Mouse (Mus musculus) CH12.LX (cell line): ENCODE measurements at regions not wholly inside any gene's neighbourhood (a gene's known extent, or its start where the extent isn't known, plus 50 kb on each side); places are given as distances from the start of the nearest gene placed in this dataset.

Experiments used
- DNase-seq: peaks from one replicate; pipeline ENCODE4 v3.0.0-alpha.2; 2013; ENCODE audit errors: extremely low read depth
- H3K27ac ChIP-seq: 2 replicates; pipeline ENCODE4 v1.5.1; 2012; ENCODE audit warnings: low read depth, mild to moderate bottlenecking, control low read depth, moderate library complexity; ENCODE audit not compliant: insufficient read depth
- H3K27me3 ChIP-seq: replicated peaks from 2 replicates; pipeline ENCODE3; 2012; ENCODE audit warnings: inconsistent platforms
- H3K36me3 ChIP-seq, 2 experiments: replicated peaks in 1 of 2; 2 replicates each; pipeline versions ENCODE3 to v1.6.1; 2012; ENCODE audit warnings: inconsistent platforms in 1 of 2, low read length in 1 of 2, mild to moderate bottlenecking in 1 of 2, mixed read lengths in 1 of 2, moderate library complexity in 1 of 2; ENCODE audit not compliant: control insufficient read depth in 1 of 2, insufficient read depth in 1 of 2
- H3K4me1 ChIP-seq, 2 experiments: 2 replicates each; pipeline ENCODE4 v1.6.1; 2012; ENCODE audit warnings: inconsistent platforms in 1 of 2, moderate library complexity in 1 of 2; ENCODE audit not compliant: insufficient read depth in 2 of 2, control insufficient read depth in 1 of 2
- H3K4me2 ChIP-seq: 2 replicates; pipeline ENCODE4 v1.6.1; 2012; ENCODE audit warnings: low read depth, mild to moderate bottlenecking, control low read depth; ENCODE audit not compliant: poor library complexity, insufficient read depth, severe bottlenecking
- H3K4me3 ChIP-seq, 3 experiments: fragments of 150-350 bp in 1 of 3; sonication (generic) in 1 of 3; replicated peaks in 1 of 3; 2 replicates each; pipeline versions ENCODE3 to v1.5.1; 2011 to 2012; ENCODE audit warnings: low read depth in 2 of 3, low read length in 2 of 3, mild to moderate bottlenecking in 2 of 3, moderate library complexity in 2 of 3, control low read depth in 1 of 3, improper control_type of control experiment in 1 of 3, inconsistent platforms in 1 of 3, mixed read lengths in 1 of 3; ENCODE audit not compliant: poor library complexity in 1 of 3
- H3K79me2 ChIP-seq: replicated peaks from 2 replicates; pipeline ENCODE4 v1.6.1; 2012; ENCODE audit warnings: mild to moderate bottlenecking, moderate library complexity; ENCODE audit not compliant: control insufficient read depth, poor library complexity, insufficient read depth, severe bottlenecking; ENCODE audit errors: extremely low read depth
- H3K9ac ChIP-seq: 2 replicates; pipeline ENCODE4 v1.6.1; 2012; ENCODE audit warnings: low read depth, mild to moderate bottlenecking, control low read depth, moderate library complexity; ENCODE audit not compliant: insufficient read depth
- H3K9me3 ChIP-seq: replicated peaks from 2 replicates; pipeline ENCODE3; 2012; ENCODE audit warnings: low read length, inconsistent platforms, mixed read lengths
- BHLHE40 ChIP-seq: IDR thresholded peaks from 2 replicates; pipeline ENCODE4 v1.6.1; 2011; ENCODE audit warnings: mild to moderate bottlenecking, low read depth, low read length, improper control_type of control experiment
- CHD2 ChIP-seq: IDR thresholded peaks from 2 replicates; pipeline ENCODE4 v1.6.1; 2011; ENCODE audit warnings: low read length, improper control_type of control experiment
- CTCF ChIP-seq, 2 experiments: IDR thresholded peaks in 1 of 2; conservative IDR thresholded peaks in 1 of 2; 2 replicates each; pipeline ENCODE4 v1.5.1; 2011 to 2012; ENCODE audit warnings: low read depth in 2 of 2, low read length in 2 of 2, improper control_type of control experiment in 1 of 2, inconsistent platforms in 1 of 2, mild to moderate bottlenecking in 1 of 2, moderate library complexity in 1 of 2
- E2F4 ChIP-seq: IDR thresholded peaks from 2 replicates; pipeline ENCODE4 v1.6.1; 2011; ENCODE audit warnings: low read depth, low read length, improper control_type of control experiment; ENCODE audit not compliant: insufficient replicate concordance
- ELF1 ChIP-seq: IDR thresholded peaks from 2 replicates; pipeline ENCODE4 v1.6.1; 2014; ENCODE audit warnings: low read depth, mild to moderate bottlenecking, inconsistent platforms, low read length, improper control_type of control experiment
- EP300 ChIP-seq: IDR thresholded peaks from 2 replicates; pipeline ENCODE4 v1.6.1; 2011; ENCODE audit warnings: low read length, improper control_type of control experiment
- JUN ChIP-seq: IDR thresholded peaks from 2 replicates; pipeline ENCODE4 v1.6.1; 2011; ENCODE audit warnings: low read depth, mild to moderate bottlenecking, low read length, improper control_type of control experiment, moderate library complexity; ENCODE audit not compliant: insufficient read depth
- MAFK ChIP-seq: IDR thresholded peaks from 2 replicates; pipeline ENCODE4 v1.6.1; 2011; ENCODE audit warnings: low read length, improper control_type of control experiment; ENCODE audit not compliant: insufficient replicate concordance
- MAX ChIP-seq: IDR thresholded peaks from 2 replicates; pipeline ENCODE4 v1.6.1; 2011; ENCODE audit warnings: low read length, improper control_type of control experiment
- MAZ ChIP-seq: IDR thresholded peaks from 2 replicates; pipeline ENCODE4 v1.6.1; 2012; ENCODE audit warnings: low read depth, mild to moderate bottlenecking, inconsistent platforms, low read length, improper control_type of control experiment, moderate library complexity
- MEF2A ChIP-seq: IDR thresholded peaks from 2 replicates; pipeline ENCODE4 v1.6.1; 2014; ENCODE audit warnings: low read depth, mild to moderate bottlenecking, inconsistent platforms, low read length, improper control_type of control experiment, borderline replicate concordance
- NELFE ChIP-seq: IDR thresholded peaks from 2 replicates; pipeline ENCODE4 v1.6.1; 2011; ENCODE audit warnings: low read depth, low read length, improper control_type of control experiment
- NRF1 ChIP-seq: IDR thresholded peaks from 2 replicates; pipeline ENCODE4 v1.6.1; 2014; ENCODE audit warnings: low read depth, mild to moderate bottlenecking, inconsistent platforms, low read length, improper control_type of control experiment, moderate library complexity
- POLR2A ChIP-seq: IDR thresholded peaks from 2 replicates; pipeline ENCODE4 v1.6.1; 2011; ENCODE audit warnings: low read depth, mild to moderate bottlenecking, improper control_type of control experiment, low read length
- RAD21 ChIP-seq: IDR thresholded peaks from 2 replicates; pipeline ENCODE4 v1.6.1; 2011; ENCODE audit warnings: low read depth, mild to moderate bottlenecking, low read length, improper control_type of control experiment, moderate library complexity
- SIN3A ChIP-seq: IDR thresholded peaks from 2 replicates; pipeline ENCODE4 v1.6.1; 2012; ENCODE audit warnings: low read length, improper control_type of control experiment, inconsistent platforms
- SMC3 ChIP-seq: IDR thresholded peaks from 2 replicates; pipeline ENCODE4 v1.6.1; 2011; ENCODE audit warnings: low read depth, low read length, improper control_type of control experiment
- TCF12 ChIP-seq: IDR thresholded peaks from 2 replicates; pipeline ENCODE4 v1.6.1; 2014; ENCODE audit warnings: low read depth, mild to moderate bottlenecking, inconsistent platforms, low read length, improper control_type of control experiment
- USF1 ChIP-seq: IDR thresholded peaks from 2 replicates; pipeline ENCODE4 v1.6.1; 2014; ENCODE audit warnings: low read depth, mild to moderate bottlenecking, inconsistent platforms, low read length, improper control_type of control experiment
- USF2 ChIP-seq: conservative IDR thresholded peaks from 2 replicates; pipeline ENCODE4 v1.6.1; 2011; ENCODE audit warnings: low read depth, low read length, improper control_type of control experiment
- ZC3H11A ChIP-seq: IDR thresholded peaks from 2 replicates; pipeline ENCODE4 v1.6.1; 2012; ENCODE audit warnings: low read depth, mild to moderate bottlenecking, inconsistent platforms, low read length, improper control_type of control experiment
- ZKSCAN1 ChIP-seq: IDR thresholded peaks from 2 replicates; pipeline ENCODE4 v1.6.1; 2012; ENCODE audit warnings: low read depth, inconsistent platforms, low read length, improper control_type of control experiment, borderline replicate concordance
- ZMIZ1 ChIP-seq: IDR thresholded peaks from 2 replicates; pipeline ENCODE4 v1.6.1; 2012; ENCODE audit warnings: low read depth, mild to moderate bottlenecking, inconsistent platforms, low read length, improper control_type of control experiment
- dilution Hi-C: fragments of 300-500 bp; cut with MboI; formaldehyde crosslinking; loops from 2 replicates; pipeline ENCODE4 v1.14.3; 2020; ENCODE audit warnings: low sequenced_read_pairs; ENCODE audit not compliant: extremely low pct_unique_long_range_greater_than_20kb, extremely low pct_ligation_motif_present
- in situ Hi-C: fragments of 300-500 bp; cut with MboI; formaldehyde crosslinking; loops from 3 replicates; pipeline ENCODE4 v1.14.3; 2019; ENCODE audit warnings: low sequenced_read_pairs, low pct_ligation_motif_present, low pct_unique_long_range_greater_than_20kb, mixed read lengths

GRCm38 (mm10) chrX:136321692-136322091, 51.6 kb downstream of the Bex3 start:
- in situ Hi-C loops (loop anchor here (25.0 kb wide), 1 partner anchor 134 kb away; no protein-coding TSS in a partner anchor), dilution Hi-C loops (no loop called here)
- Histone ChIP-seq H3K4me1 (no peaks in the 10 kb centered on the region), H3K36me3 (no peaks in the 10 kb centered on the region), H3K4me3 (no peak overlapping the region), H3K9ac (no peak overlapping the region), H3K79me2 (no peaks in the 10 kb centered on the region), H3K27me3 (no peaks in the 10 kb centered on the region), H3K27ac (no peak overlapping the region), H3K9me3 (no peaks in the 10 kb centered on the region), H3K4me2 (no peak overlapping the region)
- TF ChIP-seq SMC3 (peak; percentile 42), CTCF (conservative IDR thresholded peaks at IDR 0.05 in 1 of 2, IDR thresholded peaks at IDR 0.05 in 1 of 2; ENCODE audit: low read depth in 2 of 2, low read length in 2 of 2) (peak; percentile 26 to 70; a peak in 3 of 4 replicates), CHD2 (no peak), MAX (no peak), RAD21 (peak; percentile 71)
- DNase-seq, result peak; percentile 46

DNA sequence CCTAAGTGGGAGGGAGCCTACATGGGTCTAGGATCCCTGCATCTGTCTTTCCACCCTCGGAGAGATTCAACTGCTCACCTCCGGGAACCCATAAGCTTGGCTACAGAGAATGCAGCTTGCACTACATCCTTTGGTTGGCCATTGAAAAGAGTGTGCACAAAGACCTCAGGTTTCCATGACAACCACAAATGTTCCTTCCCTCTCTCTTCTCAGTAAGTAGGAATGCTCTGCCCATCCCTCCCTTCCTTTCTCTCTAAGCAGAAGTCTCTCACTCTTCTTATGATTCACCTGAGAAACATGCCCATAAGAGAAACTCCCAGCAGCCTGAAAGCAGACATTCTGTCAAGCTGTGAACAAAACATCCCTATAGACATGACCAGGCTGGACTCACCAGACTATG, 95.8 kb downstream of the Bex3 start:
- no peaks in the 10 kb centered on the region for H3K9me3 ChIP-seq
- dilution Hi-C loops, result no loop called here
- no peak overlapping the region for H3K4me3 ChIP-seq
- DNase-seq, result no peak
- in situ Hi-C loops, result no loop called here
- no peaks in the 10 kb centered on the region for H3K4me1 ChIP-seq
- H3K9ac ChIP-seq, result no peak overlapping the region
- H3K36me3 ChIP-seq, result no peaks in the 10 kb centered on the region
- no peak for TF ChIP-seq MEF2A
- no peak for TF ChIP-seq MAZ
- no peak for TF ChIP-seq NELFE
- no peak for TF ChIP-seq E2F4
- no peak for TF ChIP-seq POLR2A
- TF ChIP-seq ELF1, result no peak
- no peak for TF ChIP-seq MAFK
- TF ChIP-seq ZMIZ1, result no peak
- no peak for TF ChIP-seq CTCF (conservative IDR thresholded peaks at IDR 0.05 in 1 of 2, IDR thresholded peaks at IDR 0.05 in 1 of 2; ENCODE audit: low read depth in 2 of 2, low read length in 2 of 2)
- no peak for TF ChIP-seq USF1
- no peak for TF ChIP-seq TCF12
- TF ChIP-seq ZKSCAN1, result no peak
- TF ChIP-seq EP300, result no peak
- TF ChIP-seq JUN, result no peak
- no peak for TF ChIP-seq USF2
- TF ChIP-seq ZC3H11A, result no peak
- TF ChIP-seq SIN3A, result no peak
- no peak for TF ChIP-seq RAD21
- TF ChIP-seq NRF1, result no peak
- no peak for TF ChIP-seq BHLHE40
- H3K79me2 ChIP-seq, result no peaks in the 10 kb centered on the region
- no peaks in the 10 kb centered on the region for H3K27me3 ChIP-seq
- no peak overlapping the region for H3K4me2 ChIP-seq
- H3K27ac ChIP-seq, result no peak overlapping the region
